Mouse (Mus musculus): Measurements from ENCODE around the gene Ttc7. TPM values are rescaled to one million over a fixed set of nuclear protein-coding genes. Genes with fewer than 3 reads are reported as not detected.
A peak's percentile ranks its signal among the peaks of the same experiment; 100 is the strongest.

Gene Ttc7
- 37.5 and 44.6 TPM in 2 replicates for total RNA-seq (2017)

- ATAC-seq (replicated peaks in 1 of 2; ENCODE audit: insufficient read depth in 1 of 2, low FRiP score in 2 of 2, low TSS enrichment in 1 of 2, low read depth in 1 of 2, poor library complexity in 2 of 2, severe bottlenecking in 2 of 2): peak; percentile 64 to 77
Measured at GRCm38 (mm10) chr17:87282706-87283053, at the start of gene Ttc7. Gene Ttc7 (plus strand): TSS chr17:87282886.

DNA sequence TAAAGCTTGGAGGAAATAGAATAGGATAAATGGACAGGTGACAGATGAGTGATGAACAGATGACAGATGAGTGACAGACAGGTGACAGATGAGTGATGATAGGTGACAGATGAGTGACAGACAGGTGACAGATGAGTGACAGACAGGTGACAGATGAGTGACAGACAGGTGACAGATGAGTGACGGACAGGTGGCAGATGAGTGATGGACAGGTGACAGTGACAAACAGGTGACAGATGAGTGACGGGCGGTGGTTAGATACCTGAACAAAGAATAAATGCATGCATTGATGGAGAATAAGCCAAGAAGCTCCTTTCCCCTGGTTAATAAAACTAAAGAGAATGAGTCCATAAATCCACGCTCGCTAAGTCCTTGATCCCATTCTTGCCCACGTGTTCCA, 47.7 kb upstream of the Ttc7 start:
- no peak for ATAC-seq (replicated peaks in 1 of 2; ENCODE audit: insufficient read depth in 1 of 2, low FRiP score in 2 of 2, low TSS enrichment in 1 of 2, low read depth in 1 of 2, poor library complexity in 2 of 2, severe bottlenecking in 2 of 2)

GRCm38 (mm10) chr17:87236725-87237650, 45.7 kb upstream of the Ttc7 start:
- ATAC-seq (replicated peaks in 1 of 2; ENCODE audit: insufficient read depth in 1 of 2, low FRiP score in 2 of 2, low TSS enrichment in 1 of 2, low read depth in 1 of 2, poor library complexity in 2 of 2, severe bottlenecking in 2 of 2): no peak

DNA sequence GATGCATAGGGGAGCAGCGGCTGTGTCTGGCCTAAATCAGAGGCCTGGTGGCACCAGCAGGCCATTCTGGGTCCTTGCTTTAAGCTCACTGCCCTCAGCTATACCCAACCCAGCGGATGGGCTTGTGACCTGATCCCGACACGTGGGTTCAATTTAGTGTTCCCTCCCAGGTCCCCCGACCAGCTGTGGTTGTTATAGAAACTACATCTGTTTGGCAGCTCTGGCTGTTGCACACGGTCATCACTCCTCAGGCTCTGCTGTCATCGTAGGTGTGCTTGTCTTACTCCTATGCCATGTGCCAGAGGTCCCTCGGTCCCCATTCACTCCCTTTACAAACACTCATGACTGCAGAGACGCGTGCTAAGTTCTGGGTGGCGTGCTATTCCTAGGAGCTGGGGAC, 44.9 kb upstream of the Ttc7 start:
- ATAC-seq (replicated peaks in 1 of 2; ENCODE audit: insufficient read depth in 1 of 2, low FRiP score in 2 of 2, low TSS enrichment in 1 of 2, low read depth in 1 of 2, poor library complexity in 2 of 2, severe bottlenecking in 2 of 2): no peak

- ATAC-seq (replicated peaks in 1 of 2; ENCODE audit: insufficient read depth in 1 of 2, low FRiP score in 2 of 2, low TSS enrichment in 1 of 2, low read depth in 1 of 2, poor library complexity in 2 of 2, severe bottlenecking in 2 of 2): no peak
Measured at GRCm38 (mm10) chr17:87246103-87246502, 36.6 kb upstream of the Ttc7 start.

GRCm38 (mm10) chr17:87254384-87254783, 28.3 kb upstream of the Ttc7 start:
- ATAC-seq (replicated peaks in 1 of 2; ENCODE audit: insufficient read depth in 1 of 2, low FRiP score in 2 of 2, low TSS enrichment in 1 of 2, low read depth in 1 of 2, poor library complexity in 2 of 2, severe bottlenecking in 2 of 2): no peak

GRCm38 (mm10) chr17:87255672-87256071, 27.0 kb upstream of the Ttc7 start:
- peak; percentile 90 for ATAC-seq (replicated peaks in 1 of 2; ENCODE audit: insufficient read depth in 1 of 2, low FRiP score in 2 of 2, low TSS enrichment in 1 of 2, low read depth in 1 of 2, poor library complexity in 2 of 2, severe bottlenecking in 2 of 2)

- ATAC-seq (replicated peaks in 1 of 2; ENCODE audit: insufficient read depth in 1 of 2, low FRiP score in 2 of 2, low TSS enrichment in 1 of 2, low read depth in 1 of 2, poor library complexity in 2 of 2, severe bottlenecking in 2 of 2): no peak
Measured at GRCm38 (mm10) chr17:87263401-87263800, 19.3 kb upstream of the Ttc7 start.

DNA sequence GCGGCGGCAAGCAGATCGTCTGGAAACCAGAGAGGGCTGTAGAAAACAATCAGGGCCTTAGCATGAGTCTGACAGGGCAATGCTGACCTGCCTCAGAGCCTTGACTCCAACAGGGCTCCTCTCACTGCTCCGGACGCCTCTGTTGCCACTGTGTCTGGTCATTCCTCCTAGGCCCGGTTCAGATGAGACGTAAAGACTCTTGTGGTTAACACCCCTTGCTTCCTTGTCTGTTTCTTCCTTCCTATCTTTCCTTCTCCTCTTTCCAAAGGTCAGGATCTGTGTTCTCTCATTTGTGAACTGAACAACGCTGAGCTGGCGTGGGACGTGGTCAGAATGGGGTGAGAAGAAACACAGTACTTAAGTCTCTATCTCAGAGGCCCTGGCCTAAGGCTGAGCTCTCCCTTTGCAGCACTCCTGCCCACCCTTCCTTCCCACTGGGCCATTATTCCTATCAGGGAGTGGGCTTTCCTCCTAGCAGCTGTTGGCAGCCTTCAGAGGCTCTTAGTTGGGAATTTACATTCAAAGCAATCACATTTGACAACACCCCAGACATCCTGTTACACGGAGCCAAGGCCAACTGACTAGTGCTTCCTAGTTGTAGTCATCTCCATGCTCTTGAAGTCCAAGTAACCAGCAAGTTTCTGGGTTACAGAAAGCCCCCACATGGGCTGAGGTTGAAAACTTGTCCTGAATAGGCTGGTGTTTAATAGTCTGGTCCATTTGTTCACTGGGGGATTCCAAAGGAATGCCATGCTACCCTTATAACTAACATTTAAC, 18.4 kb upstream of the Ttc7 start:
- ATAC-seq (replicated peaks in 1 of 2; ENCODE audit: insufficient read depth in 1 of 2, low FRiP score in 2 of 2, low TSS enrichment in 1 of 2, low read depth in 1 of 2, poor library complexity in 2 of 2, severe bottlenecking in 2 of 2): no peak

GRCm38 (mm10) chr17:87264927-87265791, 17.5 kb upstream of the Ttc7 start:
- no peak for ATAC-seq (replicated peaks in 1 of 2; ENCODE audit: insufficient read depth in 1 of 2, low FRiP score in 2 of 2, low TSS enrichment in 1 of 2, low read depth in 1 of 2, poor library complexity in 2 of 2, severe bottlenecking in 2 of 2)

DNA sequence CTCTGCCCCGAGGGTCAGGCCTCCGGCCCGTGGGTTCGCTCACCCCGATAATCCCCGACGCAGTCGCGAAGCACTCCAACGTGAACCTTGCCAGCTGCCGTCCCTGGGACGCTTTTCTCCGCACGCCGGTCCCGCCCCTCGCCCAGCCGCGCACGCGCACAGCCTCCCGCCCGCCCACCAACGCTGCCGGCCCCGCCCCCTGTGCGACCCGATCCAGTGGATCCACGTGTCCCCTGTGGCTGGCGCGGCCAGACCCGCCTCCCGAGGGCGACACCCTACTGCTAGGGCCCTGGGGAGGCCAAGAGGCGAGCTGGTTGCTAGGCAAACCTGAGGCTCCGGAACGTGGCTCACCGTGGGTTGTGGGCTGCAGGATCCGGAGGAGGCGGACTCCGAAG, 16.9 kb upstream of the Ttc7 start, which contains the start of gene Mcfd2:
Mcfd2 (minus strand) TSS at position 144 of the 395 bp plus-strand sequence.
- ATAC-seq (replicated peaks in 1 of 2; ENCODE audit: insufficient read depth in 1 of 2, low FRiP score in 2 of 2, low TSS enrichment in 1 of 2, low read depth in 1 of 2, poor library complexity in 2 of 2, severe bottlenecking in 2 of 2): peak; percentile 96 to 99

DNA sequence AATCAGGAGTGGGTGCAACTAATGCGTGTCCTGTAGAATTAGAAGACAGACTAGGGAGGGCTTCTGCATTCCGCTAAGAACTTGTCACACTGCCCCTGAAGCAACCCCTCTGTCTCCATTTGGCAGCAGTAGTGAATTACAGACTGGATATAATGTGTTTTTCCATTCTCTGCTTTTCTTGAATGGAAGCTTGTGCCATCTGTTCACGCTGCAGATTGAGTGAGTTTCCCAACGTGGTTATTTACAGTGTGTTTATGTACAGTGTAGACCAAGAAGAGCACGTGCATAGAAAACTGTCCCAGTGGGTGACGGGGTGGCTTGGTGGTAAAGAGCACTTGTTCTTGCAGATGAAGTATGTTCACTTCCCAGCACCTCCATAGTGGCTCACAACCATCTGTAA, 13.2 kb upstream of the Ttc7 start:
- no peak for ATAC-seq (replicated peaks in 1 of 2; ENCODE audit: insufficient read depth in 1 of 2, low FRiP score in 2 of 2, low TSS enrichment in 1 of 2, low read depth in 1 of 2, poor library complexity in 2 of 2, severe bottlenecking in 2 of 2)

- ATAC-seq (replicated peaks in 1 of 2; ENCODE audit: insufficient read depth in 1 of 2, low FRiP score in 2 of 2, low TSS enrichment in 1 of 2, low read depth in 1 of 2, poor library complexity in 2 of 2, severe bottlenecking in 2 of 2): no peak; a peak in 2 of 4 replicates
Measured at GRCm38 (mm10) chr17:87275363-87276341, 7.0 kb upstream of the Ttc7 start.

DNA sequence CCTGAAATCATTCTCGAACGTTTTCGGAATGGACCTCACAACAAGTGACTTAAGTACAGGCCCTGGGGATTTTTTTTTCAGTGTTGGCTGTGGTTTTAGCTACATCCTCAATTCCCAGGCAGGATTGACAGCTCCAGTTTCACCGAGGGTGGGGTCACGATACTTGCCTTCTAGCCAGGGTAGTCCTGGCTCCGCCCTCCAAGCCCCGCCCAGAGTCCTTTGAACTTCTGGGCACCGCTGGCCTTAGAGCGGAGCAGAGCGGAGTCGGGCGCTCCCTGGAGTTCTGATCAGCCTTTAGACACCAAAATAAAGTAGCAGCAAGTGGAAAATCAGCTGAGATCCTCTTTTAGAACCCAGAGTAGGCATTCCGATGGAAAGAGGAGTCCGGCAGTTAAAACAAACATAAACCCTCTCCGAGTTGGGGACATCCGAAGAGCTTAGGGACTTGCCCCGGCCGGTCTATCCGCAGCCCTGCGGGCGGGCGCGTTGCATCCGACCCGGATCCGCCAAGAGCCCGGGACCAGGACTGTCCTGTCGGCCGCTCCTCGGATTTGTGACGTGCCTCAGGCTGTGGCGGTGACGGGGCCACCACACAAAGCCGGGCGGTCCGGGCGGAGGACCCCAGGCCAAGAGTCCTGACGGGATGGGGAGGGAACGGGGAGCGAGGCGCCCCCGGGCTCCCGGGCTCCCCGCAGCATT, 530 bp upstream of the Ttc7 start:
- peak; percentile 78 to 84 for ATAC-seq (replicated peaks in 1 of 2; ENCODE audit: insufficient read depth in 1 of 2, low FRiP score in 2 of 2, low TSS enrichment in 1 of 2, low read depth in 1 of 2, poor library complexity in 2 of 2, severe bottlenecking in 2 of 2)

GRCm38 (mm10) chr17:87283055-87283754, 519 bp downstream of the Ttc7 start:
- peak in 1 of 2 experiments; percentile 2; a peak in 1 of 4 replicates for ATAC-seq (replicated peaks in 1 of 2; ENCODE audit: insufficient read depth in 1 of 2, low FRiP score in 2 of 2, low TSS enrichment in 1 of 2, low read depth in 1 of 2, poor library complexity in 2 of 2, severe bottlenecking in 2 of 2)
